Mouse (Mus musculus) stomach, postnatal 0 days (tissue): ENCODE data around the gene Idh2.

Source experiments
- CTCF ChIP-seq: IDR thresholded peaks from 2 replicates; pipeline ENCODE4 v1.5.1; 2016; ENCODE audit warnings: antibody characterized with exemption, low read depth, mild to moderate bottlenecking, moderate library complexity
- EP300 ChIP-seq: optimal IDR thresholded peaks from 2 replicates; pipeline ENCODE3; 2016; ENCODE audit warnings: antibody characterized with exemption

DNA sequence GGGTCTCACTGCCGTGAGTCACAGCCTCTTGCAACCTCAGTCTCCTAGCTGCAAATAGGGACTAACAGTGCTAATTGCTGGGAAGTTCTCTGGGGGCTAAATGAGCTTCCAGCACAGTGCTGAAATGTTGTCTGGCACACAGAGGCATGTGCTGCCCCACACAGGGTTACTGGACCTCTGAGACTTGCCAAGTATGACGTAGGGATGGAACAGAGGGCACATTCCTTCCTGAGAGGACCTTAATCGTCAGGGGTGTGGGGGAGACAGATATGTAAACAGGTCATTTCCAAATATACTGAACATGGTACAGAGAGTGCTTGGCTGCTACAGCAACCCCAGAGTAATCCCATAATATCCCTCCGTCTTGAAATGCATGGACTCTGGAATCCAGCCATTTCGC is 5.9 kb upstream of the Idh2 start:
- no peak for TF ChIP-seq CTCF
- TF ChIP-seq EP300 = peak; percentile 34
